Mouse (Mus musculus) embryonic stem cell, embryonic (primary cell): ENCODE data around the gene Mup9.
"Not testable (repeated sequence)": the region's sequence is repeated elsewhere in the genome, so short reads cannot be mapped to it uniquely, and the experiment has no call there.

ENCODE experiments used
- CTCF ChIA-PET, 4 experiments: fragments of 300-600 bp in 2 of 4; fragments of 350-600 bp in 2 of 4; sonication (Branson Sonifier 250); formaldehyde crosslinking; loops; one replicate each; lab custom pipeline; 2022; ENCODE audit warnings: inconsistent platforms in 2 of 4; lab: Charles Lee
- POLR2A ChIA-PET, 4 experiments: fragments of 300-600 bp in 2 of 4; fragments of 350-600 bp in 2 of 4; sonication (Branson Sonifier 250); formaldehyde crosslinking; loops; one replicate each; lab custom pipeline; 2022; ENCODE audit warnings: antibody characterized with exemption in 4 of 4, inconsistent platforms in 1 of 4; lab: Charles Lee

The Mup9 gene

DNA sequence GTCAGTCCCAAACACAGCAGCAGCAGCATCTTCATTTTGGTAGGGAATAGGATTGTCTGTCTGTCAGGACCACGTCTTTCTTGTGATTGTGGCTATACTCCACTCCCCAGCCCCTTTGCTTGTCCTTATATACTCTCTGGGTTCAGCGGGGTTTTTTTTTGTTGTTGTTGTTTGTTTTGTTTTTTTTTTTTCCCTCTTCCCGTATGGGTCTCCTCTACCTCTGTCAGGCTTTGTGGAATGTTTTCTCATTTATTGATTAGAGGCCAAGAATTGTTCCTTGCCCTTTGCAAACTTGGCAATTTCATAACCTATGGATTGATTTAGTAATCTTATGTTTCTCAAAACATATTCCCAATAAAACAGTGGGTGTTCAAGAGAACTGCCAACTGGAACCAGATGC lies at the start of gene Mup9:
Gene Mup9 (minus strand): TSS at position 101 of the 400 bp plus-strand sequence.
- CTCF ChIA-PET, POLR2A ChIA-PET: not testable (repeated sequence)
